Mouse (Mus musculus) cerebellum, adult 2 months (tissue): ENCODE measurements at regions not wholly inside any gene's neighbourhood (a gene's known extent, or its start where the extent isn't known, plus 50 kb on each side); places are given as distances from the start of the nearest gene placed in this dataset.

Experiments
- CTCF ChIP-seq: fragments of 200-500 bp; IDR thresholded peaks from 2 replicates; pipeline ENCODE4 v1.5.1; 2011; ENCODE audit warnings: low read depth, mild to moderate bottlenecking, control low read depth, low read length, moderate library complexity, borderline replicate concordance; ENCODE audit not compliant: insufficient read depth
- POLR2A ChIP-seq: fragments of 200-500 bp; IDR thresholded peaks from 2 replicates; pipeline ENCODE4 v1.6.1; 2011; ENCODE audit warnings: low read length, control low read depth, borderline replicate concordance; ENCODE audit not compliant: insufficient read depth

DNA sequence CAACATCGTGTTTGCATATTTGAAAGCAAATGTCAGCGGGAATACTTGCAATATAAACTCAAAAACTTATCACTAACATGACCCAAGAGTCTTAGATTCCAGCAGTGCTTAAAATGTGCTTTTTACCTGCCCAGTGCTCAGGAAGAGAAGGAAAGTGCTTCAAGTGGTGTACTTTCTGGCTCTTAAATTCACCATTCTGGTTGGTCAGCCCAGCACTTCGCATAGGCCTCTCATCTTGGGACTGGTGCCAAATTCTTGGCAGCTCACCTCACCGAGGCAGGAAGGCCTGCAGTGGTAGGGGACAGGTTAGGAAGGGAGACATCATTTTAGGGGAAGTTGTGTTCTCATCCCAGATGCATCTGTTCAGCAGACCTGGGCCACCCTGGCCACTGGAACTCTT lies 1913.3 kb upstream of the Lrrc6 start:
- TF ChIP-seq CTCF (no peak), POLR2A (no peak)
